Mouse (Mus musculus) colon, adult 2 months (tissue): Measurements from ENCODE around the gene Nos2. TPM values are rescaled to one million over a fixed set of nuclear protein-coding genes. Genes with fewer than 3 reads are reported as not detected.

Experiments used
- polyA plus RNA-seq: library from polyadenylated mRNA; depleted of rRNA; stranded (reverse); fragments of >200 nt; gene quantifications from 2 replicates; pipeline ENCODE4 v1.2.3, GENCODE M21; 2012; rRNA removed

Gene Nos2
- polyA plus RNA-seq = 1.1 and 1.3 TPM in 2 replicates

DNA sequence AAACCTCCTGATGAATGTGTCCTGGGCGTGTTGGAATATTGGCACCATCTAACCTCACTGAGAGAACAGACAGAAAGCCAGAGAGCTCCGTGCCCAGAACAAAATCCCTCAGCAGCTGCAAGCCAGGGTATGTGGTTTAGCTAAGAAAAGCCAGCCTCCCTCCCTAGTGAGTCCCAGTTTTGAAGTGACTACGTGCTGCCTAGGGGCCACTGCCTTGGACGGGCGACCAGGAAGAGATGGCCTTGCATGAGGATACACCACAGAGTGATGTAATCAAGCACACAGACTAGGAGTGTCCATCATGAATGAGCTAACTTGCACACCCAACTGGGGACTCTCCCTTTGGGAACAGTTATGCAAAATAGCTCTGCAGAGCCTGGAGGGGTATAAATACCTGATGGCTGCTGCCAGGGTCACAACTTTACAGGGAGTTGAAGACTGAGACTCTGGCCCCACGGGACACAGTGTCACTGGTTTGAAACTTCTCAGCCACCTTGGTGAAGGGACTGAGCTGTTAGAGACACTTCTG is at the start of gene Nos2:
Gene Nos2, plus strand, starts transcription at position 377 of the 529 bp plus-strand sequence.

DNA sequence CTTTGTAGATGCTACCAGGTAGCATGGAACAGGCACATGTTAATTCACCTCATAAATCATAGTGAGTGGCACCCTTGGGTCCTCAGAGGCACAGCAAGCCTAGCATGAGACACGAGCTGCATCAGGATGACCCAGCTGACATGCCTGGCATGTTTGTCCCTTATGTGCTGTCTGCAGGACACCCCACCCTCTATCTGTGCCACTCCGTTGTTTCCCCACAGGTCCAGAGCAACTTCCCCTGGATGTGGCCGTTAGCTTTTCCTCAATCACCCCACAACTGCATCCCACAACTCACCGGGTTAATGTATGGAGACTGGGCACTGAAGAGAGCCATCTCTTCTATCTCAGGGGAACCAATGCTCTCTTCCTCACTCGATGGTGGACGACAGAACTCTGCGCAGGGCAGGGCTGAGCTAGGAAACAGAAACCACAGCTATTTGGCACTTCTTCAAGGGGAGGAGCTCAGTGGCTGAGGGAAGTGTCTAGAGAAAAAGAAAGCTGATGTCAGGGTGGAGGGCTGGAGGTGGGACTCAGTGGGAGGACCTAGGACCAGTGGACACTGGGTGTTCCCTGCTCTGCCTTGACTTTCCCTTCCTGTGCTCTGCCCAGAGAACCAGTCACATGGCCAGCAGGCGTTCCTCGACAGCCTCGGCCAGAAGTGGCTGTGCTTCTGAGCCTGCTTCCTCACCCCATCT is 64.0 kb downstream of the Nos2 start, which contains the start of gene Lgals9:
Gene Lgals9, minus strand, starts transcription at position 464 of the 695 bp plus-strand sequence.

Other genes starting within 250 kb of the Nos2 start
- gene Nlk, start 223.4 kb upstream of the Nos2 start, polyA plus RNA-seq = 12.3 and 15.7 TPM in 2 replicates
- gene Ccnq, start 169.1 kb upstream of the Nos2 start, polyA plus RNA-seq = 32.5 and 38.4 TPM in 2 replicates
- gene Lyrm9, start 94.2 kb upstream of the Nos2 start, polyA plus RNA-seq = 9.7 and 22.3 TPM in 2 replicates
- gene Lgals9, start 64.2 kb downstream of the Nos2 start, polyA plus RNA-seq = 80.7 and 103 TPM in 2 replicates
- gene Ksr1, start 225.6 kb downstream of the Nos2 start, polyA plus RNA-seq = 34.1 and 52.9 TPM in 2 replicates